Mouse (Mus musculus) midbrain, embryonic 14.5 days (tissue): ENCODE data around the gene Tex11. TPM values are rescaled to one million over a fixed set of nuclear protein-coding genes. Genes with fewer than 3 reads are reported as not detected.

Experiments
- ATAC-seq: fragments of 200-750 bp; cut with Nextera tagmentation; 2 replicates; pipeline ENCODE4 v1.8.0; 2017; ENCODE audit warnings: moderate number of reproducible peaks, moderate library complexity; ENCODE audit not compliant: low FRiP score, low TSS enrichment
- DNase-seq: peaks from one replicate; pipeline ENCODE4 v3.0.0-alpha.2; 2015
- H3K27ac ChIP-seq: fragments of 300-500 bp; sonication (generic); replicated peaks from 2 replicates; pipeline ENCODE4 v1.5.1; 2014; ENCODE audit warnings: mild to moderate bottlenecking, low read depth, low read length, moderate library complexity
- H3K27me3 ChIP-seq: fragments of 300-500 bp; sonication (generic); 2 replicates; pipeline ENCODE4 v1.6.1; 2014; ENCODE audit warnings: low read length, control low read depth, mixed read lengths; ENCODE audit not compliant: control insufficient read depth, insufficient read depth
- H3K36me3 ChIP-seq: fragments of 300-500 bp; sonication (generic); 2 replicates; pipeline ENCODE4 v1.6.1; 2014; ENCODE audit warnings: low read length, control low read depth; ENCODE audit not compliant: control insufficient read depth, insufficient read depth
- H3K4me1 ChIP-seq: fragments of 300-500 bp; sonication (generic); 2 replicates; pipeline ENCODE4 v1.6.1; 2014; ENCODE audit warnings: mild to moderate bottlenecking, antibody characterized with exemption, low read length, control low read depth; ENCODE audit not compliant: control insufficient read depth, insufficient read depth
- H3K4me2 ChIP-seq: fragments of 300-500 bp; sonication (generic); 2 replicates; pipeline ENCODE4 v1.6.1; 2014; ENCODE audit warnings: mild to moderate bottlenecking, low read length, moderate library complexity
- H3K4me3 ChIP-seq: fragments of 300-500 bp; sonication (generic); replicated peaks from 2 replicates; pipeline ENCODE4 v1.5.1; 2014; ENCODE audit warnings: low read depth, low read length
- H3K9ac ChIP-seq: fragments of 300-500 bp; sonication (generic); replicated peaks from 2 replicates; pipeline ENCODE4 v1.6.1; 2014; ENCODE audit warnings: mild to moderate bottlenecking, low read length, moderate library complexity
- H3K9me3 ChIP-seq: fragments of 300-500 bp; sonication (generic); 2 replicates; pipeline ENCODE4 v1.6.1; 2016; ENCODE audit warnings: low read length, control low read depth, mixed read lengths; ENCODE audit not compliant: control insufficient read depth
- whole genome bisulfite sequencing: fragments of 180-500 bp; shearing (Covaris S2); extraction: QIAGEN DNeasy Blood & Tissue Kit; methylation state at CpG from one replicate; pipeline ENCODE4 v1.1.7; 2014; 5-methylcytosine and 5-hydroxymethylcytosine counted together
- polyA plus RNA-seq: library from polyadenylated mRNA; unstranded; fragments of >200 nt; fragmentation: Nextera tagmentation; extraction: Ambion mirVana; gene quantifications from 2 replicates; pipeline ENCODE4 v1.2.1, GENCODE M21; 2014

Tex11 gene
- polyA plus RNA-seq, 1 experiment from 2014 or later: 0.08 TPM

DNA sequence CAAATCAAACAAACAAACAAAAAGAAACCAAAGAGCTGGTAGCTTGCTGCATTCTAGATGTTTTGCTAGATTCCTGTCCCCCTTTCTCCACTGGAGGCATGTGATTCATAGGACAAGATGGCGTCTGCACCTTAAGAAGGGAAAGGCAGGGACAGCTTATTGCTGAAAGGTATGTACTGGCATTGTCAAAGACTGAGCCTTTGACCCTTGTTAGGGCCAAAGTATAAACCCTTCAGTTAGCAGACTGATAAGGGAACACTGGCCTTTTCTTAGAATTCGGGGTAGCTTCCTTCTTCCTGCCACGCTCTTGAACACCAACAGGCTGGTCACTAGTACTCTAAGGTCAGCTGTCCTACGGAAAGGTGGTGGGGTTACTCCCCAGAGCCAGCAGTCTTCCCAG, 262.1 kb downstream of the Tex11 start:
- no peak overlapping the region for H3K4me2 ChIP-seq
- DNase-seq: no peak
- H3K36me3 ChIP-seq: peaks cover 15% of the 10 kb centered on the region
- H3K9me3 ChIP-seq: no peaks in the 10 kb centered on the region
- no peak overlapping the region for H3K27ac ChIP-seq
- H3K27me3 ChIP-seq: no peaks in the 10 kb centered on the region
- no peak overlapping the region for H3K4me3 ChIP-seq
- WGBS: 87% methylated on average over 4 of the region's 4 CpGs
- no peaks in the 10 kb centered on the region for H3K4me1 ChIP-seq
- H3K9ac ChIP-seq: no peak overlapping the region
- no peak for ATAC-seq

DNA sequence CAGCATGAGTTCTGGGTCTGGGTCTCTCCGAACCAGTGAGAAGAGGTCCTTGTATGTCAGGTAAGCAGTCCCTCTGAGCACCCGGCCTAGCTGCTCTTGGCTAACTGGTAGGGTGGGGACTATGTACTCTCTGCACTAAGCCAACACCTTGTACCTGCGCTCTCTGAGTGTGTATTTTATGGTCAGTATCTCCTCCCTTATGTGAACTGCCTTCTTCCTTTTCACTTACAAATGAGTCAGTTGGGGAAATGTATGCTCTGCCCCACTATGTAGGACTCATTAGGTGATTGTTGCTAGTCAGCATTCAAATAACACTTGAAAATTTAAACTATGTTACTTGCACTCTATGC, 262.8 kb downstream of the Tex11 start:
- H3K4me2 ChIP-seq: no peak overlapping the region
- no peaks in the 10 kb centered on the region for H3K4me1 ChIP-seq
- no peak overlapping the region for H3K27ac ChIP-seq
- H3K4me3 ChIP-seq: no peak overlapping the region
- no peaks in the 10 kb centered on the region for H3K9me3 ChIP-seq
- peaks cover 15% of the 10 kb centered on the region for H3K36me3 ChIP-seq
- ATAC-seq (no peak), DNase-seq (no peak)
- H3K9ac ChIP-seq: no peak overlapping the region
- 91% methylated on average over 3 of the region's 3 CpGs for WGBS
- H3K27me3 ChIP-seq: no peaks in the 10 kb centered on the region

DNA sequence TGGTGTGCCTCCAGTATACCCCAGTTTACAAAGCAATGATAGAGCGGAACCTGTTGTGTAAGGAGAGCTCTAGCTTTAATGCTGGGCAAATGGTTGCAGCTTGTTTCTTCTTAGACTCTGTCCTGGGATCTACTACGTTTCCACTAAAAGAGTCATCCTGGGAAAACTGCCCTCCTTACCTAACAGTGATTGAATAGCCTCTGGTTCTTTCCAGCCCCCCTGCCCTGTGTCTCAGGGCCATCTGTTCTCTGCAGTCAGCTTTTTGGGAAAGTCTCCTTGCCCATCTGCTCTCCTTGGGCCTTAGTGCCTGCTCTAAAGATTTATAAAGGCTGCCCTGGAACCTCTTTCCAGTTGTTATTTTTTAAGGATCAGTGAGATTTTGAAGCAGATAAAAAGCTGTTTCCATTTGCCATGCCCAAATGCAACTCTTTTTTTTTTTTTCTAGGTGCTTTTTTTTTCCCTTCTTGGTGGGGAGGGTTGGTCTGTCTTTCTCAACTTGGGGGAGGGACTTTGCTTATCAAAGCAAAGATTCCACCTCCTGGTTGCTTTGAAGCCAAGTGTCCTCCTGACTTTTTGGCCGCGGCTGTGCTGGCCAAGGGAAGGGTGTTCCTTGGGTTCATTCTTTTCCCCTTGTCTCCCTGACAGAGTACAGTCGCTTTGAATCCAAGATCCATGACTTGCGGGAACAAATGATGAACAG, 263.3 kb downstream of the Tex11 start:
- Histone ChIP-seq H3K27ac (no peak overlapping the region), H3K4me3 (no peak overlapping the region), H3K27me3 (no peaks in the 10 kb centered on the region), H3K36me3 (peaks cover 15% of the 10 kb centered on the region), H3K4me2 (no peak overlapping the region), H3K4me1 (no peaks in the 10 kb centered on the region), H3K9ac (no peak overlapping the region), H3K9me3 (no peaks in the 10 kb centered on the region)
- 83% methylated on average over 6 of the region's 6 CpGs for WGBS
- DNase-seq (no peak), ATAC-seq (no peak)

DNA sequence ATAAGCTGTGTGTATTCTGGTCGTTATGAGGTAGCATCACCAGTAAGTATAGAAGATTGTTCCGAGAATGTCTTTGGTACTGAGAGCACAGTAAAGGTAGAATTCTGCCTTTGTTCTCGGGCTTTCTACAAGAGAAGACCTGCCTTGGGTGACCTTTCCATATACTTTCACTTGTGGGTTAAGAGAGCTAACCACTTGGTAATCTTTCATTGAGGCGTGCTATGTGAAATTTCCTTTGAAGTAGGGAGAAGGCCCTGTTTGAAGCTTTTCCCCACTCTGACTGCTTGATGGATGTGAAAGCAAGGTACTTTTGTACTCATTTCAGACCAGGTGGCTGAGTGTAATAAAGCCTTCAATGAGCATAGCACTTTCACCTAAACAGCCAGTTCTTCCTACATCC, 270.1 kb downstream of the Tex11 start:
- DNase-seq (no peak), ATAC-seq (no peak)
- Histone ChIP-seq H3K9me3 (no peaks in the 10 kb centered on the region), H3K27ac (no peak overlapping the region), H3K9ac (no peak overlapping the region), H3K4me2 (no peak overlapping the region), H3K27me3 (no peaks in the 10 kb centered on the region), H3K4me3 (no peak overlapping the region), H3K4me1 (no peaks in the 10 kb centered on the region), H3K36me3 (no peaks in the 10 kb centered on the region)
- 90% methylated on average over 4 of the region's 4 CpGs for WGBS

Other genes starting within 250 kb of the Tex11 start
- 2.5 and 4.5 TPM in 2 replicates for gene Slc7a3, start 26.4 kb upstream of the Tex11 start, polyA plus RNA-seq
- 41.8 and 54.5 TPM in 2 replicates for gene Snx12, start 162.9 kb upstream of the Tex11 start, polyA plus RNA-seq
- gene Foxo4, start 194.9 kb upstream of the Tex11 start, polyA plus RNA-seq: 0.79 and 0.93 TPM in 2 replicates
- gene Gm614, start 204.3 kb upstream of the Tex11 start, polyA plus RNA-seq: not detected in 2 replicates
- gene Il2rg, start 208.6 kb upstream of the Tex11 start, polyA plus RNA-seq: 4.2 and 7.9 TPM in 2 replicates
- not detected in 2 replicates for gene Gm20489, start 209.4 kb upstream of the Tex11 start, polyA plus RNA-seq
- 30.6 and 33.0 TPM in 2 replicates for gene Med12, start 214.4 kb upstream of the Tex11 start, polyA plus RNA-seq
- 98.6 and 99.2 TPM in 2 replicates for gene Nlgn3, start 239.5 kb upstream of the Tex11 start, polyA plus RNA-seq